Mouse (Mus musculus) lung, embryonic 16.5 days (tissue): ENCODE measurements around the gene Eif2ak2. TPM values are rescaled to one million over a fixed set of nuclear protein-coding genes. Genes with fewer than 3 reads are reported as not detected.

Experiments used
- polyA plus RNA-seq: library from polyadenylated mRNA; unstranded; fragments of >200 nt; fragmentation: Nextera tagmentation; extraction: Ambion mirVana; gene quantifications from 2 replicates; pipeline ENCODE4 v1.2.1, GENCODE M21; 2015

The Eif2ak2 gene
- polyA plus RNA-seq, 1 experiment from 2014 or later = 11.0 TPM

Other genes with a start within 250 kb of the Eif2ak2 start
- 5.2 TPM in 2 replicates for gene Strn, start 145.4 kb downstream of the Eif2ak2 start, polyA plus RNA-seq
- gene Heatr5b, start 47.2 kb downstream of the Eif2ak2 start, polyA plus RNA-seq = 14.4 and 16.3 TPM in 2 replicates
- gene Gpatch11, start 47.0 kb downstream of the Eif2ak2 start, polyA plus RNA-seq = 38.0 and 41.1 TPM in 2 replicates
- gene Sult6b1, start 24.4 kb upstream of the Eif2ak2 start, polyA plus RNA-seq = 0.34 TPM in 1 of 2 replicates, not detected in the other
- 80.7 and 95.5 TPM in 2 replicates for gene Cebpzos, start 33.9 kb upstream of the Eif2ak2 start, polyA plus RNA-seq
- 44.2 and 56.1 TPM in 2 replicates for gene Cebpz, start 54.5 kb upstream of the Eif2ak2 start, polyA plus RNA-seq
- gene Ndufaf7, start 54.6 kb upstream of the Eif2ak2 start, polyA plus RNA-seq = 54.0 and 56.8 TPM in 2 replicates
- gene Prkd3, start 138.2 kb upstream of the Eif2ak2 start, polyA plus RNA-seq = 42.5 and 43.6 TPM in 2 replicates
- gene Qpct, start 169.3 kb upstream of the Eif2ak2 start, polyA plus RNA-seq = 25.9 and 26.3 TPM in 2 replicates